Mouse (Mus musculus) ZHBTc4 (cell line): ENCODE results near the gene Ttf2.

Experiments used
- DNase-seq: peaks from one replicate; pipeline ENCODE4 v3.0.0-alpha.2; 2011; ENCODE audit warnings: low read depth, low spot score

Gene Ttf2

GRCm38 (mm10) chr3:100969176-100969917, at the start of gene Ttf2:
TSS of gene Ttf2 (minus strand) at chr3:100969663.
- DNase-seq, result peak; percentile 97

- DNase-seq, result no peak
These were observed 49.0 kb upstream of the Ttf2 start for GRCm38 (mm10) chr3:101018494-101018893.

- DNase-seq, result no peak
These were observed 46.6 kb upstream of the Ttf2 start for GRCm38 (mm10) chr3:101016050-101016449.

GRCm38 (mm10) chr3:101015254-101015653, 45.8 kb upstream of the Ttf2 start:
- DNase-seq, result no peak

- DNase-seq, result no peak
These were observed 44.1 kb upstream of the Ttf2 start for GRCm38 (mm10) chr3:101013536-101013935.

GRCm38 (mm10) chr3:101013005-101013404, 43.5 kb upstream of the Ttf2 start:
- no peak for DNase-seq

- DNase-seq, result no peak
These were observed 43.1 kb upstream of the Ttf2 start for GRCm38 (mm10) chr3:101012597-101012996.

- no peak for DNase-seq
These were observed 42.7 kb upstream of the Ttf2 start for GRCm38 (mm10) chr3:101012131-101012571.

GRCm38 (mm10) chr3:101011203-101011600, 41.7 kb upstream of the Ttf2 start:
- DNase-seq, result no peak

- no peak for DNase-seq
These were observed 41.2 kb upstream of the Ttf2 start for GRCm38 (mm10) chr3:101010589-101011202.

GRCm38 (mm10) chr3:101007112-101007782, 37.8 kb upstream of the Ttf2 start:
- DNase-seq, result no peak

GRCm38 (mm10) chr3:101005392-101005791, 35.9 kb upstream of the Ttf2 start:
- no peak for DNase-seq

- peak; percentile 38 for DNase-seq
These were observed 34.3 kb upstream of the Ttf2 start for GRCm38 (mm10) chr3:101003575-101004356.

GRCm38 (mm10) chr3:100999732-101000131, 30.3 kb upstream of the Ttf2 start:
- no peak for DNase-seq

GRCm38 (mm10) chr3:100998904-100999340, 29.5 kb upstream of the Ttf2 start:
- peak; percentile 91 for DNase-seq

GRCm38 (mm10) chr3:100997785-100998570, 28.5 kb upstream of the Ttf2 start:
- DNase-seq, result no peak

- DNase-seq, result no peak
These were observed 24.8 kb upstream of the Ttf2 start for GRCm38 (mm10) chr3:100994252-100994651.

GRCm38 (mm10) chr3:100993718-100994117, 24.3 kb upstream of the Ttf2 start:
- DNase-seq, result no peak

GRCm38 (mm10) chr3:100993158-100993557, 23.7 kb upstream of the Ttf2 start:
- DNase-seq, result no peak

GRCm38 (mm10) chr3:100990231-100990630, 20.8 kb upstream of the Ttf2 start:
- DNase-seq, result no peak

GRCm38 (mm10) chr3:100989417-100989816, 20.0 kb upstream of the Ttf2 start:
- peak; percentile 28 for DNase-seq
